Mouse (Mus musculus) stomach, embryonic 15.5 days (tissue): ENCODE data around the gene Scn4a. TPM values are rescaled to one million over a fixed set of nuclear protein-coding genes. Genes with fewer than 3 reads are reported as not detected.

Source experiments
- ATAC-seq: fragments of 200-750 bp; cut with Nextera tagmentation; 2 replicates; pipeline ENCODE4 v1.8.0; 2017; ENCODE audit warnings: low read depth, moderate number of reproducible peaks, moderate TSS enrichment; ENCODE audit not compliant: insufficient read depth, low FRiP score
- H3K27ac ChIP-seq: fragments of 300-500 bp; sonication (generic); 2 replicates; pipeline ENCODE4 v1.5.1; 2015; ENCODE audit warnings: mild to moderate bottlenecking, inconsistent platforms
- H3K27me3 ChIP-seq: fragments of 300-500 bp; sonication (generic); replicated peaks from 2 replicates; pipeline ENCODE4 v1.6.1; 2015; ENCODE audit warnings: inconsistent platforms
- H3K36me3 ChIP-seq: fragments of 300-500 bp; sonication (generic); 2 replicates; pipeline ENCODE4 v1.6.1; 2015; ENCODE audit warnings: inconsistent platforms
- H3K4me1 ChIP-seq: fragments of 300-500 bp; sonication (generic); 2 replicates; pipeline ENCODE4 v1.6.1; 2015; ENCODE audit warnings: inconsistent platforms
- H3K4me2 ChIP-seq: fragments of 300-500 bp; sonication (generic); 2 replicates; pipeline ENCODE4 v1.6.1; 2015; ENCODE audit warnings: mild to moderate bottlenecking, inconsistent platforms
- H3K4me3 ChIP-seq: fragments of 300-500 bp; sonication (generic); replicated peaks from 2 replicates; pipeline ENCODE4 v1.5.1; 2015; ENCODE audit warnings: inconsistent platforms
- H3K9ac ChIP-seq: fragments of 300-500 bp; sonication (generic); 2 replicates; pipeline ENCODE4 v1.6.1; 2015; ENCODE audit warnings: inconsistent platforms
- H3K9me3 ChIP-seq: fragments of 300-500 bp; sonication (generic); 2 replicates; pipeline ENCODE4 v1.6.1; 2016; ENCODE audit warnings: inconsistent platforms
- WGBS: fragments of 180-500 bp; shearing (Covaris S2); methylation state at CpG from one replicate; pipeline ENCODE4 v1.1.7; 2015; 5-methylcytosine and 5-hydroxymethylcytosine counted together
- polyA plus RNA-seq: library from polyadenylated mRNA; unstranded; fragments of >200 nt; fragmentation: Nextera tagmentation; extraction: Ambion mirVana; gene quantifications from 2 replicates; pipeline ENCODE4 v1.2.1, GENCODE M21; 2015

Gene Scn4a
- polyA plus RNA-seq, 1 experiment from 2014 or later: 0.03 TPM

- no peaks in the 10 kb centered on the region for H3K27me3 ChIP-seq
- WGBS: 81% methylated on average over 4 of the region's 4 CpGs
- H3K27ac ChIP-seq: no peak overlapping the region
- H3K4me2 ChIP-seq: no peak overlapping the region
- no peaks in the 10 kb centered on the region for H3K4me1 ChIP-seq
- H3K36me3 ChIP-seq: no peaks in the 10 kb centered on the region
- no peak overlapping the region for H3K4me3 ChIP-seq
- no peak for ATAC-seq
- H3K9ac ChIP-seq: no peak overlapping the region
- no peaks in the 10 kb centered on the region for H3K9me3 ChIP-seq
Observed at GRCm38 (mm10) chr11:106283371-106283770, 69.7 kb downstream of the Scn4a start.

DNA sequence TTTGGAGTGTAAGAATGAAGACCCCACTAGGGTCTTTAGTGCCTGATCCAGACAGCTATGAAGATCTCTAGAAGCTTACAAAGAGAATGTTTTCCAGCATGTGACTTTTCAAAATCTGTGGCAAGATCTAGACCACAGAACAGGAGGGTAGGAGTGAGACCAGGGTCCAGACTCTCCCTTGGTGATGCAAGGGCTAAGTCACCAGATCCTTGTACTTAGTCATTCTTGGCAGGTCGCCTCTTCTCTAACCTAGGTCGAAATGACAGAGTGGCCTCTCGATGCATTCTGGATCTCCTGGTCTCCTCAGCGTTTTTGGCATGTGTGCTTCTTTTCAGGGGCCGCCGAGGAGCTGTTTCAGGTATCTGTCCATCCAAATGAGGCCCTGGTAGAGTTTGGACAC, 70.6 kb downstream of the Scn4a start:
- H3K9me3 ChIP-seq: no peaks in the 10 kb centered on the region
- H3K27me3 ChIP-seq: no peaks in the 10 kb centered on the region
- H3K9ac ChIP-seq: no peak overlapping the region
- ATAC-seq: no peak
- no peak overlapping the region for H3K4me3 ChIP-seq
- H3K4me2 ChIP-seq: no peak overlapping the region
- 74% methylated on average over 6 of the region's 6 CpGs for WGBS
- no peaks in the 10 kb centered on the region for H3K4me1 ChIP-seq
- H3K27ac ChIP-seq: no peak overlapping the region
- no peaks in the 10 kb centered on the region for H3K36me3 ChIP-seq

- Histone ChIP-seq H3K9ac (0 out of 2 replicates have a peak within 1 kb of the TSS, but pooled peaks have one; percentile 29), H3K36me3 (no peaks in the 10 kb centered on the region), H3K4me2 (peak within 1 kb of the TSS; percentile 54), H3K27me3 (no peaks in the 10 kb centered on the region), H3K9me3 (no peaks in the 10 kb centered on the region), H3K4me3 (peak within 1 kb of the TSS; percentile 21; the same call in 1 of the 2 replicates), H3K27ac (peak within 1 kb of the TSS; percentile 94), H3K4me1 (peaks cover 24% of the 10 kb centered on the region)
- ATAC-seq: peak; percentile 36; the same call in 1 of the 2 replicates
- 4% methylated on average over 25 of the region's 25 CpGs for WGBS
Observed at GRCm38 (mm10) chr11:106276454-106276853, 76.6 kb downstream of the Scn4a start, which contains the start of gene Tcam1. TSS of gene Tcam1 (plus strand) at chr11:106276672.

- Histone ChIP-seq H3K27ac (peak overlapping the region; percentile 94), H3K4me2 (0 out of 2 replicates have a peak overlapping the region, but pooled peaks have one; percentile 12), H3K27me3 (no peaks in the 10 kb centered on the region), H3K9ac (no peak overlapping the region), H3K36me3 (0 out of 2 replicates have a peak, but pooled peaks cover 4% of the 10 kb centered on the region), H3K9me3 (no peaks in the 10 kb centered on the region), H3K4me3 (no peak overlapping the region), H3K4me1 (peaks cover 37% of the 10 kb centered on the region)
- WGBS: 41% methylated on average over 7 of the region's 7 CpGs
- ATAC-seq: no peak
Observed at GRCm38 (mm10) chr11:106274971-106275411, 78.1 kb downstream of the Scn4a start.

DNA sequence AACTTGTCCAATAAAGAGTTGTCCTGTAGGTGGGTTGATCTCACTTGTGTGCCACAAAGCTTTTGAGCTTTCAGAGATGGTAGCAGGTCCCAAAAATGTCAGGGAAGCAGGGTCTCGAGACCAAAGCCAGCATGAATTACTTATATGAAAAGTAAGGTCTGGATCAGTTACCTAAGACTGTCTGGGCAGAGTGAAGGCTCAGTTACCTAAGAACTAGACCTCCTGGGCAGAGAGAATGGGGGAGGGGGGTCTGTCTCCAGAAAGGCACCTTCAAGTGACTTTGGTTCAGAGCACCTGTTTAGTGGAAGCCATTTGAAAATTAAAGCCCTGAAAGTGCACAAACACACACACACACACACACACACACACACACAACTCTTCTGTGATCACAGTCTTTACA, 78.7 kb downstream of the Scn4a start:
- Histone ChIP-seq H3K9ac (no peak overlapping the region), H3K9me3 (no peaks in the 10 kb centered on the region), H3K4me2 (no peak overlapping the region), H3K36me3 (0 out of 2 replicates have a peak, but pooled peaks cover 4% of the 10 kb centered on the region), H3K4me3 (no peak overlapping the region), H3K27me3 (no peaks in the 10 kb centered on the region), H3K4me1 (peaks cover 40% of the 10 kb centered on the region), H3K27ac (peak overlapping the region; percentile 94)
- no peak for ATAC-seq
- 69% methylated on average over 1 of the region's 1 CpGs for WGBS

DNA sequence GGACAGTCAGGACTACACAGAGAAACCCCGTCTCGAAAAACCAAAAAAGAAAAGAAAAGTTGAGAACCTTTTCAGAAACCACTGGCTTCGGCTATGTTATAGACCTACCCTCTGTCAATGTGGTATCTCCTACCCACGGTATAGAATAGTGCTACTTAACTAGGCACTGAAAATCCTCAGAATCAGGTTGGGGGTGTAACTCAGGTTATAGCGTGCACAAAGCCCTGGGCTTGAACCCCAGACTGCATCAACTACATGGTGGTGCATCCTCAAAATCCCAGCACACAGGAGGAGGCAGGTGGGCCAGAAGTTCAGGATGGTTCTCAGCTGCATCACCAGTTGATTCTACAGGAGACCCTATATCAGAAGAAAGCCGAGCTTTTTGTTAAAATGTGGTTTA, 79.3 kb downstream of the Scn4a start:
- no peaks in the 10 kb centered on the region for H3K9me3 ChIP-seq
- H3K27me3 ChIP-seq: no peaks in the 10 kb centered on the region
- ATAC-seq: no peak
- peak overlapping the region; percentile 78 for H3K4me2 ChIP-seq
- H3K27ac ChIP-seq: peak overlapping the region; percentile 94
- peak overlapping the region; percentile 83 for H3K4me3 ChIP-seq
- peaks cover 46% of the 10 kb centered on the region for H3K4me1 ChIP-seq
- H3K36me3 ChIP-seq: 0 out of 2 replicates have a peak, but pooled peaks cover 4% of the 10 kb centered on the region
- H3K9ac ChIP-seq: no peak overlapping the region
- WGBS: 96% methylated on average over 6 of the region's 6 CpGs

DNA sequence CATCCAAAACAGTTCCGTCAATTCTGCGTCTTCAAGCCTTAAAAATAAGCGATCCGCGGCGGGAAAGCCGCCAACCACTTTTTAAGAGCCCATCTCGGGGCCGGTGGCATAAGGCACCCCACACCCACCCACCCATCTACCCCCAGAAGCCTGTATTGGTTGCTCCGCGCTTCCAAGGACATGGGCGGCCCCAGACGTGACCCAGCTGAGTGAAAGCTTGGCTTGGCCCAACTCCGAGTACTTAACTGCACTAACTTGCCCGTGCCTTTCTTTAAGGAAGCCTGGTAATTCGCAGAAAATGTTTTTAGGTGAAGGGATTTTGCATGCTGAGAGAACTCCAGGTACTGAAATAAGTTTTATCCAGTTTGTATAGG, 79.8 kb downstream of the Scn4a start:
- Histone ChIP-seq H3K36me3 (0 out of 2 replicates have a peak, but pooled peaks cover 4% of the 10 kb centered on the region), H3K9me3 (no peaks in the 10 kb centered on the region), H3K4me3 (peak overlapping the region; percentile 83), H3K27me3 (no peaks in the 10 kb centered on the region), H3K27ac (peak overlapping the region; percentile 94), H3K4me2 (peak overlapping the region; percentile 78), H3K4me1 (peaks cover 51% of the 10 kb centered on the region), H3K9ac (peak overlapping the region; percentile 34; the same call in 1 of the 2 replicates)
- 9% methylated on average over 16 of the region's 16 CpGs for WGBS
- 0 out of 2 replicates have a peak, but pooled peaks have one; percentile 1 for ATAC-seq

DNA sequence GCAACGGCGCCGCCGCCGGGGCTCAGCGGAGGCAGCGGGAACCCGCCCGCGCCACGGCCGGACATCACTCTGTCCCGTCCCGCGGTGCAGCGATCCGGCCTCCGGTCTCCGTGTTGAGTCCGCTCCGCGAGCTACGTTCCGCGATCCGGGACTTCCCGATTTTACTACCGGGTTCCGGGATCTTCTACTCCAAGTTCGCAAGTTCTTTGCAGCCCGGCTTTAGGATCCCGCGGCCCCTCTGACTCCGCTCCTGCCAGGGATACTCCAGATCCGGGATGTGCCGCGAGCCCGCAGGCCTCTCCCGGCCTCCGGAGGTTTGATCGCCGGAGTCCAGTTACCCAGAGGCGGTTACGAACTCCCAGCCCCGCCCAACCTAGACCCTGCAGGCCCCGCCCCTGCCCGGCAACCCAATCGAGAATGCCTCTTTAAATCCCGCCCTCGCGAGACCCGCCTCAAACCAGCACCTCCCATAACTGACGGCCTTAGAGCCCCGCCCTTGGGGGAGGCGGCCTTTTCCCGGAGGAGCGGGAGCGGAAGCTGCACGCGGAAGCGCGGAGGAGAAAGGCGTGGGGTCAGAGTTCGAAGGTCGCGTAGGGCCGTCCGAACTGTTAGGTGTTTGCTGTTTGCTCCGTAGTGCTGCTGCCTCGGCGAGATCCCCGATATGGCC, 80.3 kb downstream of the Scn4a start, which contains the start of gene Smarcd2:
Smarcd2 (minus strand) TSS at position 329 of the 667 bp plus-strand sequence.
- no peaks in the 10 kb centered on the region for H3K9me3 ChIP-seq
- peaks cover 56% of the 10 kb centered on the region for H3K4me1 ChIP-seq
- H3K4me2 ChIP-seq: peak within 1 kb of the TSS; percentile 86
- under 1% methylated on average over 59 of the region's 72 CpGs for WGBS
- ATAC-seq: peak; percentile 92
- 0 out of 2 replicates have a peak, but pooled peaks cover 4% of the 10 kb centered on the region for H3K36me3 ChIP-seq
- H3K9ac ChIP-seq: peak within 1 kb of the TSS; percentile 100
- H3K27ac ChIP-seq: peak within 1 kb of the TSS; percentile 94
- H3K27me3 ChIP-seq: no peaks in the 10 kb centered on the region
- H3K4me3 ChIP-seq: peak within 1 kb of the TSS; percentile 83

DNA sequence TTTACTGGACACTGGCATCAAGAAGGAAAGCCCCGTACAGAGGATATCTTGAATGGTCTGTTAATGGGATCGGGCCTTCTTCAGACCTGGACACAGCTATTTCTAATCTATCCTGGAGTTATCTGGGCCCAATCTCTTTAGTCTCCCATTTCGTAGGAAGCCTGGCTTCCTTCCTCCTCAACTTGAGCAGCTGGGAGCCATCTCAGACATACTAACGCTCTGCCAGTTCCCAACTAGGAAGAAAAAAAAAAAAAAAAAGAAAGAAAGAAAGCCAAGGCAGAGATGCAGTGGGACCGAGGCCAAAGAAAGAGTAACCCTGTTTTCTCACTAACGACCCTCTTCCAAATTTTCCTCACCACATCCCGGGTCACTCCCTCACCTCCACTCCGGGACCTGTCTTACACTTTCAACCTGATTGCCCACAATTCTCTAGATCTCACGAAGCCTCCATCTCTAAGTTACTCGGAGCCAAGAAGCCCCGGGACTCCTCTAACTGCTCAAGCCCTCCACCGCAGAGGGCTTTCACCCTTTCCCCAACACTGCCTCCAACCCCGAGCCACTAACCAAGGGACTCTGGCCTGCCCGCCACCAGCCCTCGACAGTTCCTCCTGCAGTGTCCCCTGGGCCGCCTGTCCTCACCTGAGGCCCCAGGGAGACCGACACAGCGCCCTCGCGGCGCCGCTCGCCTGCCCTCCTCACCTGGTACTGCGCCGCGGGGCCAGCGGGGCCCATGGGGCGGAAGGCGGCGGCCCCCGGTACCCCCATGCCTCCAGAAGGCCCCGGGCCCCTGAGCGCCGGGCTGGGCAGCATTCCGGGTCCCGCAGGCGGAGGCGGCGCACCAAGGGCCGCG, 81.1 kb downstream of the Scn4a start:
- Histone ChIP-seq H3K4me3 (peak overlapping the region; percentile 83), H3K4me2 (peak overlapping the region; percentile 86), H3K36me3 (peaks cover 6% of the 10 kb centered on the region), H3K27ac (peak overlapping the region; percentile 94), H3K4me1 (peaks cover 64% of the 10 kb centered on the region), H3K9me3 (no peaks in the 10 kb centered on the region), H3K9ac (peak overlapping the region; percentile 100), H3K27me3 (no peaks in the 10 kb centered on the region)
- peak; percentile 9; the same call in 1 of the 2 replicates for ATAC-seq
- under 1% methylated on average over 41 of the region's 41 CpGs for WGBS

GRCm38 (mm10) chr11:106271131-106271793, 81.8 kb downstream of the Scn4a start:
- 17% methylated on average over 5 of the region's 5 CpGs for WGBS
- Histone ChIP-seq H3K27me3 (no peaks in the 10 kb centered on the region), H3K4me2 (peak overlapping the region; percentile 86), H3K4me3 (peak overlapping the region; percentile 83), H3K9ac (peak overlapping the region; percentile 100; the same call in 1 of the 2 replicates), H3K4me1 (peaks cover 65% of the 10 kb centered on the region), H3K36me3 (peaks cover 13% of the 10 kb centered on the region), H3K27ac (peak overlapping the region; percentile 94), H3K9me3 (no peaks in the 10 kb centered on the region)
- no peak for ATAC-seq

DNA sequence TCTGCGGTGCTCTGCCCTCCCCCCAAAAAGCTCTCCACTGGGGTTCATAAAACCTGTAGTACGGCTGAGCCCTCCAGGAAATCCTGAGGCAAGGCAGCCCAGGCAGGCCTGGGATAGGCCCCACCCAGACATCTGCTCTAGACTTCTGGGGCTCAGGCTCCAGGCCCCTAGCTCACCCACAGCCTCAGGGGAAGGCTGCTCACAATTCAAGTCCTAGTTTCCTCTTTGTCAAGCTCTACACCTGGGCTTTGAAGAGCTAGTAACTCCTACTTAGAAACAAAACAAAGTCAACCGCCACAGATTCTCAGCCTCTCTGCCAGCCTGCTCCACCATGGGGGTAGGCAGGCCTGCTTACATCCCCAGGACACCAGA, 84.0 kb downstream of the Scn4a start:
- H3K27ac ChIP-seq: peak overlapping the region; percentile 93
- no peak overlapping the region for H3K9ac ChIP-seq

More for the DNA sequence above, 84.0 kb downstream of the Scn4a start:
- H3K36me3 ChIP-seq: peaks cover 35% of the 10 kb centered on the region
- ATAC-seq: no peak
- H3K4me1 ChIP-seq: peaks cover 49% of the 10 kb centered on the region
- H3K4me2 ChIP-seq: peak overlapping the region; percentile 47
- no peaks in the 10 kb centered on the region for H3K9me3 ChIP-seq
- WGBS: 14% methylated on average over 3 of the region's 3 CpGs
- H3K4me3 ChIP-seq: peak overlapping the region; percentile 14; the same call in 1 of the 2 replicates
- H3K27me3 ChIP-seq: no peaks in the 10 kb centered on the region
